Mouse (Mus musculus) thymus, postnatal 10 days (tissue): Measurements from ENCODE around the gene D11Wsu47e.

Experiments
- DNase-seq, 2 experiments: peaks; one replicate each; pipeline ENCODE4 v3.0.0; 2021; ENCODE audit warnings: low spot score in 2 of 2

The D11Wsu47e gene

DNA sequence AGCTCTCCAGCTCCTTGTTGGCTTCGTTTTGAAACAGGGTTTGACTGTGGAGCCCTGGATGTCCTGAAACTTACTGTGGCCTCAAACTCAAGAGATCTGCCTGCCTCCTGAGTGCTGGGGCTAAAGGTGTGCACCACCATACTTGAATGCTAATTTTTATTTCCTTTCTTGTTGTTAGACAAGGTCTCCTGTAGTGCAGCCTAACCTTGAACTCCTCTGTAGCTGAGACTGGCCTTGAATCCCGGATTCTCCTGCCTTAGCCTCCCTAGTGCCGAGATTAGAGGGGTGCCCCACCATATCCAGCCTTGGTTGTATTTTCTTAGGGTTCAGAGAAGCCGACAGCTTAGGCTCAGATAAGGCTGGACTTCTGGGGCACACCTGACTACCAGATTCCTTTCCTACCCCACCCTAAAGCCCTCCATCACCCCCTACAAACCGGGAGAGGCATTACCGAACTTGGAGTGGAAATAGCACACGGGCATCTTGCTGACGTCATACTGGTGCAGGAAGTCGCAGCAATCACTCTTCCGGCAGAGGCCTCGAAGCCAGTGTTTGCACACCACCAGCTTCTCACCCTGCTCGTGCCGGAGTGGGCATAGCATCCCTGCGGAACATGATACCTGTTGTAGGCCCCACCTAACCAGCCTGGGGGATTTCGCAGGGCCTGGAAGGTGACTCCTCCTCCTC lies 21.9 kb downstream of the D11Wsu47e start:
- DNase-seq: no peak

DNA sequence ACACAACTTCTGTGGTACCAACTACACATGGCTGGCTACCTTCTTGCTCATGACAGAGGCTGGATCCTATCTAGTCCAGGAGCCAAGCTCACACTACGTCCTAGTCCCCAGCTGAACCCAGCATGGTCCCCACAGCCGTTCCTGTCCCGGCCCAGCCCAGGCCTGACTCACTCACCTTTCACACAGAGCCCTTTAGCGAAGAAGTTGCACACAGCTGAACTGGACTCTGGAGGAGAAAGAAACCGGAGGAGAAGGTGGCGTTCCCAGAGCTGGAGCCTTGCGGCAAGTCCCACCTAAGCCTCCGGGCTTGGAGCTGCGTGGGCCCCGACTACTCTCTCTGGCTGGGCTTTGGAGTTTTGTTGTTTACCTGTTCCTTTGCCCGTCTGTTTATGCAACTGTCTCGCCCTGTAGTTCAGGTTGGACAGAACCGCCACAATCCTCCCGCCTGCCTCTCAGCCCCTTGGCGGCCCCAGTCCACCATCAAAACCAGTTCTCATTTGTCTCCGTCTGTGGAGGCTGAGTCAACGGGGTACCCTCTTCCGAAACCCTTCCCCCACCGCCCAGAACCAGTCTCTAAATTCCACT lies 24.5 kb downstream of the D11Wsu47e start:
- no peak for DNase-seq

DNA sequence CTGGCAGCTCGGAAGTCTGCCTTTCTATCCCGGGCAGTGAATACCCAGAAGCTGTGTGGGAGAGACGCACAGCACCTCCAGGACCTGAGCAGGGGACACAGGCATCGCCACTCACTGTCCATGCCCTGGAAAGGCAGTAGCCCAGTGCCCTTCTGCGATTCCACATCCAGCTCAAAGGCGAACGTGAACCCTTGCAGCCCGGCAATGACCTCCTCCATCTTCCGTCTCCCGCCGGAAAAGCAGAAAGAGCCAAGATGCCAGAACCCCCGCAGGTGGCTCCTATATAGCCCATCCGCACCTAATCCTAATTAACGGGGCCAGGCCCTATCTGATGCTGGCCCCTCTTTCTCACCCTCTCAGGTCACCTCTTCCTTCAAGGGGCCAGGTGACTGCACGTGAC lies 25.1 kb downstream of the D11Wsu47e start:
- DNase-seq: peak in 1 of 2 experiments; percentile 24

DNA sequence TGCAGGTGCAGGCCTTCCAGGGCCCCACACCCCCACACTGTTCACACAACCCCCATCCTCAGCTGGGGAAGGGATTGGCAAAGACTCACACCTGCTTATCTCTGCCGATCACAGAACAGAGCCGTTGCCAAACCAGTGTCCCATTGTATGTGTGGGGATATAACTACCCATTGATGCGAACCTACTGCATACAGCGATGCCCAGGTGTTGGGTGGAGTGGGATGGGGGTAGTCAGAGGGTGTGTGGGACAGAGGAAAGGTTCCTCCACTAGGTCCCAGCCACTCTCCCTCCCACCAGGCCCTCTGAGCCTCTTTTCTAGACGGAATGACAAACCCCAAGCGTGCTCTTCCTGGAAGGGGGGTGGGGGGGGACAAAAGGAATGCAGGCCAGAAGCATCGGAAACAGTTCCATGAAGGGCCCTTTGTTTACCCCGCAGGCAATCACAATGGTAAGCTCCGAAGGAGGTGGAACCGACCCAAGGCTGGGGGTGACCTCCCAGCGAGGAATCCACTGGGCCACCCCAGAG lies 25.6 kb downstream of the D11Wsu47e start, which contains the start of gene Cpsf4l:
TSS of gene Cpsf4l (minus strand) at position 287 of the 526 bp plus-strand sequence.
- peak; percentile 71 to 81 for DNase-seq

DNA sequence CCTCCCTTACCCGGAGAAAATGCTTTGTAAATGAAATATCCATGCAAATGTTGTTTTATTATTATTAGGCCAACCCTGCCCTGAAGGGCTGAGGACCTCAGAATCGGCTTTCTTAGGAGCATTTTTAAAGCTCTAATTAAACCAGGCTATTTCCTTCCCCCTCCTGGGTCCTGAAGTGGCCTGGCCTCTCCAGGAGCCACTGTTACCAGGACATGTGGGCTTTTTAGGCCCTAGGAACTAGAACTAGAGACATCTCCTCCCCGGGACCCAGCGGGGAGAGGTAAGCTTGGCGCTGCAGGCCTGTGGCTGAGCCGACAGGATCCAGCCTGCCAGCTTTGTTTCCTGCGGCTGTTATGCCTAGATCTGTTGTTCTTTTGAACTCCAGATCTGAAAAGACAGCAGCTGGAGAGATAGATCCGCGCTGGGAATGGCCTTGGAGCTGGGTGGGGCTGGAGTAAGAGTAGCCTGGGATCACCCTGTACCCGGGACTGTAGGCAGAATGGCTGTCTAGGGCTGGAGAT lies 26.1 kb downstream of the D11Wsu47e start:
- DNase-seq: peak; percentile 30 to 45

DNA sequence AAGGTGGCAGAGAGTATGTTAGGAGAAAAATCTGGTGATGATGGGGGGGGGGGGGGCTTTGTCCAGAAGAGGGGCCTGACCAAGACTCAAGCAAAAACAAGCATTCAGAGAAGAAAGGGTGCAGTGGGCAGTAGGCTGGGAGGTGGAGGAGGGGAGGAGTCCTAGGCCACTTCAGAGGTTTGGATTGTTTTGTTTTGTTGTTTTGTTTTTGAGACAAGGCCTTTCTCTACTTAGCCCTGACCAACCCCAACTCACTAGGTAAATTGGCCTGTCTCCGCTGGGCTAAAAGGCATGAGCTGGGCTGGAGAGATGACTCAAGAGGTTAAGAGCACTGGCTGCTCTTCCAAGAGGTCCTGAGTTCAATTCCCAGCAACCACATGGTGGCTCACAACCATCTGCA lies 26.8 kb downstream of the D11Wsu47e start:
- no peak for DNase-seq

DNA sequence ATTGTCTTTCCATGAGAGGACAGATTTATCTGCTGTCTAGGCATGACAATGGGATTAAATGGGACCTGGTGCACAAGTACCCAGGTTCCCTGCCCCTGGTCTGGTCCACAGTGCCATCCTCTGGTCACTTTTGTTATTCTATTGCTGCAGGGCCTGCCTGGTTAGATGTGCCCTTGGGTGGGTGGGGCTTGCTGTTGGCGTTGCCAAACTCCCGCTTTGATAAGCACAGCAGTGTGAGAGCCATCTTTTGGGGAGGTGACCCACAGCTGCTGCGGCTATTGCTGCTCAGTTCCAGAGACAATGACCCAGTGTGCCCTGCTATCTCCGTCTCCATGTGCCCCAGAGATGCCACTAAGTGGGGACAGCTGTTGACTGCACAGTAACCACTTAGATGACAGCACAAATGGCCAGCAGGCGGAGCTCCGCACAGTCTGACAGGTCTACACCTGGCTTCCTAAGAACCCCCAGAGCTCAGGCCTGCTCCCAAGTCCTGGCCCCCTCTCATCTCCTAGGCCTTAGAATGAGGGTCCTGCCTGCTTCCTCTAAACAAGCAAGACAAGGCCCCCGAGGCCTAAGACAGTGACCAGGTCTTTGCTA lies 31.0 kb downstream of the D11Wsu47e start:
- peak; percentile 38 to 47 for DNase-seq

DNA sequence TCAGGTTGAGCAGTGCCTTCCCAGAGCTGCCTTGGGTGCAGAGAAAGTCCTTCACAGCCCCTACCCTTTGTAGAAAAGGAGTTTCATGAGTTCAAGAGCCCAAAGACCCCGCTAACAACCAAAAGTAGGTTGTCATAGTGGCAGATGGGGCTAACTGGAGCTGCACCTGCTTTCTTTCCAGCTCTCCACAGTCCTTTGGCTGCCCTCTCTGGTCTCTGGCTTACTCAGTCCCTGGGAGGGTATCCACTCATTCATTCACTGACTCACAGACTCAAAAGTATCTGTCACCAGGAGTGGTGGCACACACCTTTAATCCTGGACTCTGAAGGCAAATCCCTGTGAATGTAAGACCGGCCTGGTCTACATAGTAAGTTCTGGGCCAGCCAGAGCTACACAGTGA lies 31.9 kb downstream of the D11Wsu47e start:
- DNase-seq: no peak

DNA sequence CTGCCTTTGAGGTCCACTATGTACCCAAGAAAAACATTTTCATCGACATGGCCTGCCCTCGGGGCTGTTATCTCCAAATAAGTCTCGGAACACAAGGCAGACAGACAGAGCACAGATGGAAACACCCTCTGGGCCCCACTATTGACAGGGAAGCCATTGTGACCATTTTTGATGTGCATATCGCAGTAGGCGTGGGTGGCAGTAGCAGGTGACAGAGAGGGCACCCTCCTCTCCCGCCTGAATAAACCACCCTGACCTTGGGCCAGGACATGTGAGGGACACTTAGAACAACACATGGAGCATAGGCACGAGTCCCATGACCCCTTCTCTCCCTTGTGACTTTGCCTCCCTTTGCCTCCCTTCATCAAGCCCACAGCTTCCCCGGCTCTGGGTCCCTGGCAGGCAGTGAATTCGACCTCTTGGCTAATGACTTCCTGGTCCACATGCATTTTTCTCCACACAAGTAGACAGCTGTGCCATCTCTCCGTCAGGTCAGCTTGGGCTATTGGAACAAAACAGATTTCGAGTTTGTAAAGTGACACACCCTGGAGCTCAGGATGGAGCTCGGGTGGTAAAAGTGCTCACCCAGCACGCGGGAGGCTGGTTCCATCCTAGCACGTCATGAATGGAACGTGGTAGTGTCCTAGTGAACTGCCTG lies 33.7 kb downstream of the D11Wsu47e start:
- DNase-seq: no peak

DNA sequence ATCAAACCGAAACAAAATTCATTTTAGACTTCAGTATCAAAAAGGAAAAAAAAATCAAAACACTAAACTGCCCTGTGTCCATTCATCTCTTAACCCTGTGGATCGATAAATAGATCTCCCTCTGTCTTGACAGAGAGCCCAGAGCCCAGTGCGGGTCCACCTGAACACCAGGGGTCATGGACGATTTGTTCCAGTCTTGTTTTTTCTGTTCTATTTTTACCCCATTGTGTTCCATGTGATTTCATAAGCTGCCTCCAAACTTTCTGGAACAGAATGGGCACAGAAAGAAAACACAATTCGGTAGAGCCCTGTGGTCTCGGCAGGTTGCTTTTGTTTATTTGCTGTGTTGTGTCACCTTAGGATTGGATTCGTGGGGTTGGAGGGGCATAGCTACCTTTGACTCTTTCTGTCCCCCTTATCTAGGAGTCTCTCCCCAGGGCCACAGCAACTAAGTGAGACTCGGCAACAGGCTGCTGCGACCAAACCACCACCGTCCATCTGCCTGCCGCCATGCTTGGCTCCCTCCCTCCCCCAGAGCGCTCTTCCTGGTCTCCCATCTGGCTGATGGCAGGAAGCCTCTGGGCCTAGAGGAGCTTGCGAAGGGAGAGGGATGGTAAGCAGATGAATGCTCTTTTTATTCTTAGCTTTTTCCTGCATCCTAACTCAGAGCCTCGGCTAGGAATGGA lies 38.3 kb downstream of the D11Wsu47e start:
- DNase-seq: no peak

DNA sequence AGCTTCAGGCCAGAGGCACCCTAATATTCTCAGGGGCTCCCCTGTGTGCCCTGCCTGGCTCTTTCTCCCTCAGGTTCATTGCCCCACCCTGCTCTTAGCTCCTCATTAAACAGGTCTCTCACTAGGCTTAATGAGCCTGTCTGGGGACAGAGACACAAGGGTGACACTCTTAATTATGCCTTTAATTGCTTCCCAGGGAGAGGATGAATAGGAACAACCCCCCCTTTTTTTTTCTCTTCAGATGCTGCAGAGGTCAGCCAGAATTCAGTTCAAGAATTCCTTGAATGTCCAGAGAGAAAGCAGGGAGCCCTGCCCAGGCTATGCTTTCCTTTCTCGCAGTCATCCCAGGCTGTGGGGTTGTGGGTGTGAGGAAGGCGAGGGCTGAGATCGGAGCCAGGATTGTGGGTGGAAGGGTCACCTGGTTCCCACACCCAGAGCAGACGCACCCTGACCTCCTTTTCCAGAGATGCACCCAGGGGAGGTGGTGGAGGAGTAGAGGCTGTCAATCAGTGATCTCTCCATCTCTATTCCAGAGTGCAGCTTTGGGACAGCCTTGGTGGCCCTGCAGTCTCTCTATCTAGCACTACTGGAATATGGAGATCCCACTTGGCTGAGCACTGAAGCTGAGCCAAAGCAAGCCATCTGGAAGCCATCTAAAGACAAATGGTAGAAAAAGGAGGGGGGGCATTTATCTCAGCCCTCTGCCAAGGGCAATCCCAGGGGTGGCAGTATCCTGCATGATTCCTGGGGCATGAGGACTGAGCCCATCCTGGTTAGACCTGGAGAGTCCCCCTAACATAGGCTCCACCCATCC lies 41.2 kb downstream of the D11Wsu47e start:
- DNase-seq: no peak

DNA sequence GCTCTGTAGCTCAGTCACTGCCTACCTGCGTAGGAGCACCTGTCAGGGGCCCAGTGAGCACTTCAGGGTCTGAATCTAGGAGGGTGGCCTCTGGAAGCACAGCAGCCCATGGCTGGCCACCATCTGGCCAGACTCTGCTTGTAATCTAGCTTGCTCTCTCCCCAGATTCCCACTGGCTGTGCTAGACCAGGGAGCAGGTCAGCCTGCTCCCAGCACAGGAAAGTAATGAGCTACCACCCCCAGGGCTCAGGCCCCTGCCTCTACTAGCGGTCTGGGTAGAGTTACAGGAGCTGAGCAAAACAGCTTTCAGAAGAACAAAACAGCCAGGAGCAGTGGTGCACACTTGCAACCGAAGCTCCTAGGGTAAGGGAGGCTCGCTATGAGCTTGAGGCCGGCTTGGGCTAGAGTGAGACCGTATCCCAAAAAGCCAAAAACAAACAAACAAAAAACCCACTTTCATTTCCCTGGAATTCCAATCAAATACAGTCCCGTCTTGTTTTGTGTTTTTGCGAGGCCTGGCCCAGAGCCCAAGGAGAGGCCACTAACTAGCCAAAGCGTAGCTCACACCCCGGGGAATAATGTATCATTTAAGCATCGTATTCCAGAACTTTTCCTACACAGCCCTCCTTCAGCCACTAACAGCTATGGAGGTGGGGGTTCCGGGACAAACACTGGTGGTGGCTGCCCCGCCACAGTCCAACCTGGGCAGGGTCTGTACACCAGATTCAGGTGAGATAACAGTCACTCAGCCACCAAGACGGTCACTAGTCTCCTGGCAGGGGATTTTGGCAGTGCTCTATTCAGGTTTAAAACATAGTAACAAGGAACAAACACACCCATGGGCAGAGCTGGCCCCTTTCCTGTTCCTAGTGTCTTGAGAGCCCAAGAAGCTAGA lies 43.0 kb downstream of the D11Wsu47e start:
- no peak for DNase-seq

DNA sequence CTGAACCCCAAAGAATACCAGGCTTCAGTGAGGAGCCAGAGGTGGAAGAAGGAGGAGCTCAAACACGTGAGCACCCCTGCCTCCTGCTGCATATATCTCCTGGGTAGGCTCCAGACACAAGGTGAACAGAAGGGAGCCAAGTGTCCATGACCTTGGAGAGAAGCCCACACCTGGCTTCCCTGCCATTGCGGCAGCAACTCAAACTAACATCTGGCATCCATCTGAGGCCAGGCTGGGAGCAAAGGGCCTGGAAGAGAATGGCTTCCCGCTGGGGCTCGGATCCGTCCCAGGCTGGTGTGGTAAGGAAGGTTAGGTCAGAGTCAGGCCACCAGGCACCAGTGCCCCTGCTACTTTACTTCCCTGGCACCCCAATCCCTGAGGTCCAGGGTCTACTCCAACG lies 43.8 kb downstream of the D11Wsu47e start:
- no peak for DNase-seq

DNA sequence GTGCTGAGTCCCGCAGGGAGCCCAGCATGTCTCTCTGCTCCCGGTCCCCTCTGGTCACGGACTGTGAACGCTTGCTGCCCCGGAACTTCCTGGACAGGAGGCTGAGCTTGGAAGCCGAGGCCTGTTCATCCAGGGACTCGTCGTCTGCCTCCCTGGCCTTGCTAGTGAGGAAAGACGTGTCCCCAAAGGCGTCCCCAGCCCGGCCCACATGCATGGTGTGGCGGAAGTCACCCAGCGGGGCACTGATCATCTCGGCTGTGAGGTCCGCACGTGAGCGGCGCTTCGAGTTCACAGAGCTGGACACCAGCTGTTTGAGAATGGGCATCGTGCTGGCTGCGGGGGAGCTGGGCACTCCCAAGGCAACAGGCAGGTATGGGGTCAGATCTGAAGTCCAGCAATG lies 45.0 kb downstream of the D11Wsu47e start:
- no peak for DNase-seq

DNA sequence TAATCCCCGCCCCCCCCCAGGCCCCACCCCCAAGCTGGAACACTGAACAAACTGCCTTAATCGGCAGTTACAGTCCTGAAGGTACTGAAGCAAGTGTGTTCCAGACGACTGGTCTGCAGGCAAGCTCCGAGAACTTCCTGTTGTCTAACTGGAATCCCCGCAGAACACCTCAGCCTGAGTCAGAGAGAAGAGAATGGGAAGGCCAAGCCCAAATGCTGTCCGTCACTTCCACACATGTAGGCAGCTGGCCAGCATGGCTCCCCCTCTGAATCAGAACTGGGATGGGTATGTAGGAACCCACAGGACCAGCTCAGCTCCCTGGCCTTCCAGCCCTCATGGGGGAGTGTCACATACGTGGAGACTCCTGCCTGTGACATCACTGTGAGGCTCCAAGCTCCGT lies 45.7 kb downstream of the D11Wsu47e start:
- DNase-seq: no peak

DNA sequence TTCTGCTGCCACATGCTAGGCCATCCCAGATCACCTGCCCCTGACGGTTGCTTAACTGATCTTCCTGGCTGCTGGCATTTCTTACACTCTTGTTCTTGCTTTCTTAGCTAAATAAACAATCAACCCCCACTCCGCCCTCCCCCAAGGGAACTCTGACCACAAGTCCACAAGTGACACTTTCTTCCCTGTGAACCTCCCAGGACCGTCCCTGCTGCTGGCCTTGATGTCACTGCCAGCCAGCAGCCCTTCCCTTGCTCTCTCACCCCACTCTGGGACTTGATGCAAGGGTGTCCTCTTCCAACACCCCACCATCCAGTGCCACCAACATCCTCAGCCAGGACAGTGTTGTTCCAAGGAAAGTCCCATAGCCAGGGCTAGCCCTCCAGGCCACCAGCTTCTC lies 46.7 kb downstream of the D11Wsu47e start:
- no peak for DNase-seq

DNA sequence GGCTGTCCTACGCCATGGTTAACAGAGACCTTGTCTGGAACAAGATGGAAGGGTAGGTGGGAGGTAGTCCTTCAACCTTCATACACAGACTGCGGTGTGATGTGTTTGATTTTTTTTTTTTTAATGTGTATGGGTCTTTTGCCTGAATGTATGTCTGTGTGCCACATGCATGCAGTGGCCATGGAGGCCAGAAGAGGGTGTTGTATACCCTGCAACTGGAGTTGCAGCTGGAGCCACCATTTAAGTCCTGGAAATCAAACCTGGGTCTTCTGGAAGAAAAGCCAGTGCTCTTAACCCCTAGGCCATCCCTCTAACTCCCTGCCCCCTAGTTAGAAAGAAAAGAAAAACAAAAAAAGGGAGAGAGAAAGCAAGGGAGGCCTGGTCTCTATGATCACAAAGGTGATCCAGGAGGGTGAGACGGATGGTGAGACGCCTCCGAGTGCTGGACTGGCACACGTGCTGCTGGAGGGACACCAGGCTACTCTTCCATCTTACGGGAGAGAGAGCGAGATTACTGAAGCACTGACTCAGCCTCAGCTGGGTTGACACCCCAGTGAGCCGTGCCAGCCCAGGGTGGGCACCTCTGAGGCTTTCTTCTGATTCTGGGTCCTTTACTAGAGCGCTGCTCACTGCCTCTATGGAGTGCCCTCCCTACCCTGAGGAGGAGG lies 47.9 kb downstream of the D11Wsu47e start:
- no peak for DNase-seq

DNA sequence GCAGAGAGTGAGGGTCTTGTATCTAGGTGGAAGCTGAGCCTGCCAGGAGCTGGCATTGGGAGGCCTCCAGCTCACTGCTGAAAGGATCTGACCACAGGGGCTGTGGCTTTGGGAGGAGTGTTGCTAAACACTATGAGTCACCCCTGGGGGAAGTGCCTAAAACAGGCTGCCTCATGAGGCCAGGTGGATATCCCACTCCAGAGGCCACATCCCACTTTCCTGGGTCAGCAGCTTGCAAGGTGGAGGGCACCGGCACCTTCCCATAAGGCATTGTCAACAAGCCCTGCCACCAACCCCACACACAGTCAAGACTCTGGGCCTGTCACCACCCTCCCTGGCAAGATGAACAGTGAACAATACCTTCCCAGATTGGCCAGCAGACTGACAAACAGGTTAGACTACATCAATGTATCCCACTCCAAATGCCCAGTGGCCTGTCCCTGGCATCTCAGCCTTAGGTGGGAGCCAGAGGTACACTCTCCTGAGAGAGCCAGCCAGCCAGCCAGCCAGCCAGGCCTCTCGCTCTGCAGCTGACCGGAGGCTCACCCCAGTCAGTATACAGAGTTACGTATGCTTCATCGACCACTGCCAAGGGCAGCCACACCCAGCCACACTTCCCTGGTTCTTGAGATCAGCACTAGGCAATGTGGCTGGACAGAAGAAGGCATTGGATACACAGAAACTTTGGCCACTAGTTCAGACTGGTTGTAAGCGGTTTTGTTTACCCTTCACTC lies 49.6 kb downstream of the D11Wsu47e start:
- no peak for DNase-seq

DNA sequence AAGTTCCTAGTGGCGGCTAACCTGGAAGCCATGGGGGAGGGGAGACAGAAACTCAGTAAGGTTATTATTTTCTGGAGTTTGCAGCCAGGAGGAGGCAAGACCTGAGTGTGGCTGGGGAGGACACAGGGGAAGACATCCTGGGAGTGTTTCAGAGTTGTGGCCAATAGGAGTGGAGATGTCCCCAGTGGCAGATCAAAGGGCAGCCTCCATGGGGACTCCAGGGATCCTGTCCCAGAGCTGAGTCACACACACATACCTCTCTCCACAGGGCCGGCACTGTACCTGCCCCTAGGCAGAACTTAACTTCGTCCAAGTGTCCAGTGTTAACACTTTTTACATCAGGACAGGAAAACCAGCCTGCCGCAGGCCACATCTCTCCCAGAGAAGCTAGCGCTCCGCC lies 50.9 kb downstream of the D11Wsu47e start:
- no peak for DNase-seq
